Comparison of ENCODE assay signal across 19 mouse cellular contexts in the genomic region with DNA sequence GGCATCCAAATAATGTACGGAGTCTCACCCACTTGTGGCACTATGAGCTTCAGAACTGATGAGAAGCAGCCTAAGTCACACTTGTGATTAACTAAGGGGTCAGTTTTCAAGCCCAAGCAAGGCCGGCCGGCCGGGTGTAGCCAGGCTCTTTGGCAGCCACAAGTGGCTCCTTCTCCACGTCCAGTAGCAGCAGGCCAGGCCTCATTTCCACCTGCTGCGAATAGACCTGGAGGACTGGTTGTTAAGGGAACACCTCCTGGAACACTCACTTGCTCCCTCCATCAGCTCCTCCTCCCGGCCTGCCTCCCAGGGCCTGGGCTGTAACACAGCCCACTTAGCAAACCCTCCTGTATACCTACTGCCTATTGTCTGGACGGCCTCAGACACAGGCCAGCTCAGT.
DNase-seq lines count a peak whose midpoint lies in the region; ATAC-seq lines count a peak whose summit lies in the region.
"Had no signal": no experiment of that assay in that cellular context is flagged by ENCODE, and none has a peak within 500 bp of the region (broad histone marks: within the 10 kb centered on the region; RNA-seq: fewer than 3 reads in every experiment).

No protein-coding gene starts in this region.

- DNase-seq in cerebellum, adult 18-20 months: peak; percentile 30 to 40
- peak; percentile 43 for DNase-seq in gastrocnemius, postnatal 14 days
- DNase-seq in gastrocnemius, postnatal 4 days (ENCODE audit: low spot score in 2 of 2): no peak
- DNase-seq in lung, postnatal 10 days: no peak
- DNase-seq in skeletal muscle tissue, adult 2 months (ENCODE audit: low read depth, low spot score): peak; percentile 65
- DNase-seq in hindbrain, embryonic 11.5 days (ENCODE audit: low spot score): no peak
- DNase-seq: adrenal gland, postnatal 25 days; embryo, embryonic 11 days; kidney, adult 18-20 months; liver; right cerebral cortex, postnatal 14 days; thymus, postnatal 14 days had no signal

- no peak overlapping the region for H3K4me3 ChIP-seq in lung, embryonic 16.5 days (ENCODE audit: low read length)
- no peak overlapping the region for H3K4me3 ChIP-seq in hindbrain, embryonic 11.5 days (ENCODE audit: low read depth, low read length)
- H3K4me3 ChIP-seq: heart, embryonic 13.5 days; hindbrain, embryonic 15.5 days; megakaryocyte, embryonic 14.5 days; midbrain, embryonic 15.5 days had no signal

- H3K27me3 ChIP-seq in lung, embryonic 16.5 days (ENCODE audit: control insufficient read depth, insufficient read depth, low read depth, low read length): no peaks in the 10 kb centered on the region
- no peaks in the 10 kb centered on the region for H3K27me3 ChIP-seq in hindbrain, embryonic 11.5 days (ENCODE audit: control insufficient read depth, insufficient read depth, low read length)
- H3K27me3 ChIP-seq: heart, embryonic 13.5 days; hindbrain, embryonic 15.5 days; midbrain, embryonic 15.5 days had no signal

- H3K4me1 ChIP-seq in lung, embryonic 16.5 days (replicated peaks; ENCODE audit: control insufficient read depth, insufficient read depth, low read length): peaks cover 4% of the 10 kb centered on the region; the same call in 1 of the 2 replicates
- H3K4me1 ChIP-seq in hindbrain, embryonic 11.5 days (replicated peaks; ENCODE audit: control insufficient read depth, insufficient read depth, low read length): peaks cover 2% of the 10 kb centered on the region; the same call in 1 of the 2 replicates

- 54% methylated on average over 8 of the region's 8 CpGs for WGBS in lung, embryonic 16.5 days
- WGBS in hindbrain, embryonic 11.5 days: 47% methylated on average over 8 of the region's 8 CpGs

- H3K9ac ChIP-seq in lung, embryonic 16.5 days (ENCODE audit: low read length): no peak overlapping the region
- H3K9ac ChIP-seq in hindbrain, embryonic 11.5 days (ENCODE audit: low read depth, low read length): no peak overlapping the region
- H3K9ac ChIP-seq: heart, embryonic 13.5 days; hindbrain, embryonic 15.5 days; midbrain, embryonic 15.5 days had no signal

- ATAC-seq in cerebellum, adult (ENCODE audit: insufficient number of reproducible peaks, low FRiP score, low TSS enrichment): no peak
- peak; percentile 85 for ATAC-seq in lung, embryonic 16.5 days (ENCODE audit: low read depth)
- ATAC-seq in hindbrain, embryonic 11.5 days (ENCODE audit: low FRiP score): no peak
- ATAC-seq: midbrain, embryonic 15.5 days had no signal

- 0 out of 2 replicates have a peak overlapping the region, but pooled peaks have one; percentile 28 for H3K27ac ChIP-seq in lung, embryonic 16.5 days (ENCODE audit: low read length)
- H3K27ac ChIP-seq in hindbrain, embryonic 11.5 days (ENCODE audit: low read depth, low read length): no peak overlapping the region
- H3K27ac ChIP-seq: heart, embryonic 13.5 days; hindbrain, embryonic 15.5 days; midbrain, embryonic 15.5 days had no signal

- H3K9me3 ChIP-seq in lung, embryonic 16.5 days (ENCODE audit: control insufficient read depth, low read length): no peaks in the 10 kb centered on the region
- no peaks in the 10 kb centered on the region for H3K9me3 ChIP-seq in hindbrain, embryonic 11.5 days (ENCODE audit: control insufficient read depth, low read length)
- H3K9me3 ChIP-seq: G1E; heart, embryonic 13.5 days; hindbrain, embryonic 15.5 days; megakaryocyte, embryonic 14.5 days; midbrain, embryonic 15.5 days had no signal

- intact Hi-C loops in gastrocnemius, postnatal 14 days (cut with DNase I; ENCODE audit: low total_unique reads): no loop called here

- no peaks in the 10 kb centered on the region for H3K36me3 ChIP-seq in lung, embryonic 16.5 days (ENCODE audit: control insufficient read depth, insufficient read depth, low read length)
- H3K36me3 ChIP-seq in hindbrain, embryonic 11.5 days (ENCODE audit: control insufficient read depth, insufficient read depth, low read length): no peaks in the 10 kb centered on the region
- H3K36me3 ChIP-seq: G1E; heart, embryonic 13.5 days; hindbrain, embryonic 15.5 days; midbrain, embryonic 15.5 days had no signal

- H3K4me2 ChIP-seq in lung, embryonic 16.5 days (ENCODE audit: low read depth, low read length): no peak overlapping the region
- no peak overlapping the region for H3K4me2 ChIP-seq in hindbrain, embryonic 11.5 days (replicated peaks; ENCODE audit: low read depth, low read length)
- H3K4me2 ChIP-seq: heart, embryonic 13.5 days; hindbrain, embryonic 15.5 days; midbrain, embryonic 15.5 days had no signal

Comparison
In these comparisons a context has a peak if more than half of its experiments do, and no peak if none do; other contexts are left out.
1. DNase-seq: peak in cerebellum, adult 18-20 months (2 of 2), gastrocnemius, postnatal 14 days (single experiment) and skeletal muscle tissue, adult 2 months (single experiment); none in gastrocnemius, postnatal 4 days (0 of 2), lung, postnatal 10 days (single experiment) and hindbrain, embryonic 11.5 days (single experiment).